Mouse (Mus musculus) spleen, adult 12 weeks (tissue): Measurements from ENCODE around the gene Tmem211.

Experiments
- DNase-seq: peaks from one replicate; pipeline ENCODE4 v3.0.0; 2022; ENCODE audit warnings: low spot score

Tmem211 gene

DNA sequence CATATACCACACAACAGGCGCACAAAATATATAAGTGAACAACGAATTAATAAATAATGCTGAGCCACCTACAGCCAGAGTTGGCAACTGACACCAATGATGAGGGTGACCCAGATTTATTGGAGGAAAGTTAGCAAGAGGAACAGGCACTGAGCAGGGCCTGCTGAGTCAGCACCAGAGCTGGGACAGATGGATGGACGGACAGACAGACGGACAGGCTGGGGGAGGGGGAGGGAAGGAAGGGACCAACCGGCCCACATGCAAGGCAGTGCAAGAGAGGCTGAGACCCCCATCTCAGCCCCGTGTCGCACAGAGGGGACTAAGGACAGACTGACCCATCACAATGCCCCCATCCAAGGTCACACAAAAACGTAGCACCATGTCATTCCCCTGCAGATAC is 12.7 kb upstream of the Tmem211 start:
- DNase-seq: no peak

DNA sequence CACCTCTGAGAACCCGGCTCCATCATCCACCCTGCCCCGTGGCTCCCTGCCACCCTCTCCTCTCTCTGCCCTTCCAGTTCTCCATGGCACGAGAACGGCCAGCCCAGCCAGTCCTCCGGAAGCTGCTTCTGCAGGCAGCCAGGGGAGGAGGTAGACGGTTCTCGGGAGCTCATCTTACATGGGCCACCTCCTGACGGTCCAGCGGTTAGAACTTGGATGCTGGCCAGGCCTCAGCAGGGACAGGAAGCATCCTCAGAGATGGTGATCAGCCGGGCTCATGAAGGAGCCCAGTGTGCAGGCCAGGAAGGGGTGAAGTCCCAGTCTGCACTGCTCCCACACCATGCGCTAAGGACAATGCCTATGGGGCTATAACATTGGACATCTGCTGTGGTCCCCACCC is 12.3 kb upstream of the Tmem211 start:
- no peak for DNase-seq

DNA sequence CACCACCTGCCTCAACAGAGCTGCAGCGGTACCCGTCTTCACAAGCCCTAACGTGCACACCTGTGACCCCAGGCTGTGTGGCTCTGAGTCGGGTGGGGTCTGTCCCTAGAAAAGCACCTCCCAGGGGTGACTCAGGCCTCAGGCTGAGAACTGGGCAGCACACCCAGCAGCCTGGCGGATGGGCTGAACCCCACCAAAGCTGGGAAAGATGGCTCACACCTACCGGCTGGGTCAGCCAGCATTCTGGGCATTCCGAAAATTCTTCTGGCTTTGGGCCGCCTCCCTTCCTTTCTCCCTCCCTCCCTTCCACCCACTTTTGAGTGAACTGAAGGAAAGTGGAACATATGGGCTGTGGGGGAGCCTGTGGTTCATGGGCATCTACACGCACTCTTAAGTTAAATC is 11.1 kb upstream of the Tmem211 start:
- no peak for DNase-seq

DNA sequence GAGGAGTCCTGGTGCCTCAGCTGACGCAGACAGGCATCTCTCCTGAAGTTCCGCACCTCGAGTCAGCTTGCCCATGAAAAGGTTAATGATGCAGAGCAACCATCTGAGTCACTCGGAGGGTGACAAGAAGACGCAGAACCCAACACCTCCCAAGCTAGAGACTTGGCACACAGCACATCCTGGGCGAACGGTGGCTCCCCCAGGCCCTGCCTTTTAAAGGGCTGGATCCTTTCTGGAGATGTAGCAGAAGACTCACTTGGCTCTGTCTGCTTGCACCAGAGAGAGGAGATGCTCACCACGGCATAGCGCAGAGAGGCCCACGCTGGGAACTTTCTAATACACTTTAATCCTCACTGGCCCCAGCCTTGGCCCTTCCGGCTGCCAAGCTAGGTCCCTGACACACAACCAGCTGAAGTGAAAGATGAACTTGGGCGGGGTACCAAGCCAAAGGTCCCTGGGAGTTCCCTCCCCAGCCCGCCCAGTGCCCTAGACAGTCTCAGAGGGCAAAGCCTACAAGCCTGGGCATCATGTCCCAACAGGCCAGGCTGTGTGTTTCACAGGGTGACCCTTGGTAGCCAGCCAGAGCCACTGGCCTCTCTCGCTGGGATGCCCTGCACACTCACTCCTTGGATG is 10.3 kb upstream of the Tmem211 start:
- DNase-seq: no peak

DNA sequence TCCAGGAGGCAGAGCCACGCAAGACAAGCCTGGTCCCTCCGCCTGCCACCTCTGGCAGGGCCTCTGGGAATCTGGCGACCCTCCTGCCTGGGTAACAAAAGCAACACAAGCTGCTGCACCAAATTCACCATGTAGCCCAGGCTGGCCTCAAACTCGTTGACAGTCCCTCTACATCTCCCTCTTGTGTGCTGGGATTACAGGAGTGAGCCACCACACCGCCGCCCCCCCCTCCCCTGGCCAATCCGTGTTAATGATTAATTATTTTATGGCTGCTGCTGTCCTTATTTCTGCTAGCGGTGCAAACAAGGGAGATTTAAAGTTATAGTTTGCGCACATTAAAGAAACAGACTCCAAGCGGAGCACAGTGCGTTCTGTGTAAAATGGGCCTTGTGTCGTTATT is 9.6 kb upstream of the Tmem211 start:
- DNase-seq: no peak

DNA sequence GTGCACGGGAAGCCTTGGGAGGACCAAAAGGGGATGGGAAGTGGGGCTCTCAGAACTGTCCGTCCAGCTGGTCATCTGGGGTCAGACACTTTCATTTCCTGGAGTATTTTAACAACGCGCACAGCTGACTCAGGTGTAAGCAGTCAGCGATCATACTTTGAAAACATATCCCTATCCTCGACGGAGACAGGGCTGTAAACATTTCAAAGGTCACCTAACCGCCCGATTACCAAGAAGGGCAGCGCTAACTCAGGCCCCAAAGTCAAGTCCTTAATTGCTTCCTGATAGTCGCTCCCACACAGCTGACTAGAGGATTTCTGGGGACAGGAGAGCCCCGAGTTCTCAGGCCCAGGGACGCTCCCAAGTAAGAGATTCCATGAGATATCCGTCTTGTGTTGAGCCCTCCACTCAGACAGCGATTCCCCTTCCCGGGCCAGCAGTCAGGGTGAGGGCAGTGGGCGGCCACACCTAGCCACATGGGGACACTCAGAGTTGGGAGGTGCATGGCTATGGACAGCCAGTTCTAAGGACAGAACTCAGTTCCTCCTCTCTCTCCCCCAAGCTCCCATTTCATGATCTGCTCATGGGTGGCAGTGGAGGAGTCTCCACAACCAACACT is 8.0 kb upstream of the Tmem211 start:
- DNase-seq: no peak

DNA sequence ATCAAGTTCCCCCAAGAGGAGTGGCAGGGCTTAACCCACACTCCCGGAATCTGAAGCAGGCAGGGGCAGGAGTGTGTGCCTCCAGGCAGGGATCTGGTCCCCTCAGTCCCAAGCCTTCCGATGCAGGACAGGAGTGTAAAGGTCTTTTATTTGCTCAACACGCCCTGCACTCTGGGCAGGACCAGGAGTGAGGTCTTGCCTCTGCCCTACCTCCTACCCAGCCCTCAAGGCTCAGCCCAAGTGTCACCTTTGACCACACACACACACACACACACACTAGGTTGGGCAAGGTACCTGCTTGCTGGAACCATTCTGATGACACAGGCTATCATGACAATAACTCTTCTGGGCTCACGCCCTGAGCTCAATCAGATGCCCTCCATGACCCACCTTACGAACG is 7.3 kb upstream of the Tmem211 start:
- DNase-seq: no peak

DNA sequence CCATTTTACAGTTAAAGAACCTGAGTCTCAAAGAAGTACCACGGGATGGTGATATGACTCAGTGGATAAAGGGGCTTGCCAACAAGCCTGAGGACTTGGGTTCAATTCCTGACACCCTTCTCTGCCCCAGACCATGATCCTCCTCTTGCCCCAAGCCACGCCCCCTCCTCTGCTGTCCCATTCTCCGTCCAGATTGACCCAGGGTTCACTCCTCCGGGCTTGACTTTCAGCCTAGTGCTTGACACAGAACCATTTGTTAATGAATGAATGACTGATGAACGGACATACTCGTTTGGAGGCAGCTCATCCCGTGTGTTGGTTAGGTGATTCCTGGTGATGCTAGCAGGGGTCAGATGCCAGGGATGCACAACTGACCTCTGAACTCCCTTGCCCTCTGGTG is 6.8 kb upstream of the Tmem211 start:
- DNase-seq: no peak

DNA sequence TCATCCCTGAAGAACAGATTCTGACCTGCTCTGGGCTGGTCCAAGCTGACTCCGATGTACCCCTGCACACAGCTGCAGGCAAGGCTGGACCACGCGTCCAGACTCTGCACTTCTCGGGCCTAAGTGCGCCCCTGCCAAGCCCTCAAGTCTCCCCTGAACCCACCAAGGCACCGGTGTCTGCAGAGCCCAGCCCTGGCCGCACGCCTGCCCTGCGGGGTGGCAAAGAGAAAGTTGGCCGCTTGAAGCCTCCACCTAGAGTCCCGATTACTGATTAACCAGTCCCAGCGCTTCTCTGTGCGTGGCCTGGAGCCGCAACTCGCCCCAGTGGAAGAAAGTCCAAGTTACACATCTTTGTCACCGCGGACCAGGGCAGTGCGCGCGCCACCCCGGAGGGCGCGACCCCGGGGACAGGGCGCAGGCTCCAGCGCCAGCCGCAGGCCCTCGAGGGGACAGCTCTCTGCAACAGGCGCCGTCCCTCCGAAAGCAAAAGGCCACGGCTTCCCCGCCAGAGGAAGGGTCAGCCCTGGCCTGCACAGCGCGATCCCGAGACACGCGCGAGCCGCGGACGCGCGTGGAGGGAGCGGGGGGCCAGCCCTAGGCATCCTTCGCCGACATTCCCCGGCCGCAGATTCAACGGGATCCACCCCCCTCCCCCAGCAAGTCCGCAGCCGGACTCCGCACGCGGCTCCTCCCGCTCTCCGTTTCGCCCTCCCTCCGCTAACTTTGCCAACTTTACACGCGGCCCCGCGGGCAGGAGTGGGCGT is 6.1 kb upstream of the Tmem211 start:
- DNase-seq: no peak

DNA sequence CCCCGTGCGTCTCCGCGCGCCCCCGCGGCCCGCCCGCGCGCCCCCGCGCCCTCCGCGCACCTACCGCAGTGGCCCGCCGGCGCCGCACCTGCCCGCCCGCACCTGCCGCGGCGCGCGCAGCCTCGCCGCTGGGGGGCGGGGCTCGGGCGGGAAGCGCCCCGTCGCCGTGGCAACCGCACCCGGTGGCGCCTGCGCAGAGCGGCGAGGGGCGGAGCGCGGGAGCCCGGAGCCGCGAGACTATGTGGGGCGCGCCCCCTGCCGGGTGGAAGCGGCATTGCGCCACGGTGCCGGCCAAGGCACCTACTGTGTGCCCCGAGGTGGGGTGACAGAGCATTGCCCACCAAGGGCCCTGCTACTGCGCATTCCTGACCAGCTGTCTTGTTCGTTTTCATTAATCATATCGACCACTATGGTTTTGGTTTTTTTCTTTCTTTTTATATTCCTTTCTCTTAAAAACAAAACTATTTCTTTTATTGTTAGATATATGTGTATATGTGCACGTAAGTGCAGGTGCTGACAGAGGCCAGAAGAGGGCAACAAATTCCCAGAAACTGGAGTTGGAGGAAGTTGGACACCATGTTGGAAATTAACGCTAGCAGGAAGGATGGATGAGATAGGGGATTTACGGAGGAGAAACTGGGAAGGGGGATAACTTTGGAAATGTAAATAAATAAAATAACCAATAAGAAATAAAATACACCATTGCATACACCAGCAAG is 5.4 kb upstream of the Tmem211 start, which contains the start of gene 2900026A02Rik:
TSS of gene 2900026A02Rik (minus strand) at position 90 of the 719 bp plus-strand sequence.
- peak; percentile 40 for DNase-seq

DNA sequence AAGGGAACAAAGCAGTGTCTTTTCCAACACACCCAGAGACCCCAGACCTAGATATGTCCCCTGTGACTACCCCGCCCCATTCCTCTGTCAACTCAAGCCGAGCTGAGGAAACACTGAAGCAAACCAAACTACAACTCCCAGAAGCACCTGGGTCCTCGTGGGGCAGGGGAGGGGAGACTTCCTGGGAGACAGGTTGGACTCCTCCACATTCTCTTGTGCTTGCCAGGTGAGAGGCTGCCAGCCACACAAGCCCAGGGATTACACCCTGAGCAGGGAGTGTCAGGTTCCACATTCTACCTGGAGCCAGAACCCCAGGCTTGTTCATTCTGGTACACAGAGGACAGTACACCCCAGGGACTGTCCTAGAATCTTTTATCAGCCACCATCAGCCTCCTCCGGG is 2.8 kb upstream of the Tmem211 start:
- no peak for DNase-seq

DNA sequence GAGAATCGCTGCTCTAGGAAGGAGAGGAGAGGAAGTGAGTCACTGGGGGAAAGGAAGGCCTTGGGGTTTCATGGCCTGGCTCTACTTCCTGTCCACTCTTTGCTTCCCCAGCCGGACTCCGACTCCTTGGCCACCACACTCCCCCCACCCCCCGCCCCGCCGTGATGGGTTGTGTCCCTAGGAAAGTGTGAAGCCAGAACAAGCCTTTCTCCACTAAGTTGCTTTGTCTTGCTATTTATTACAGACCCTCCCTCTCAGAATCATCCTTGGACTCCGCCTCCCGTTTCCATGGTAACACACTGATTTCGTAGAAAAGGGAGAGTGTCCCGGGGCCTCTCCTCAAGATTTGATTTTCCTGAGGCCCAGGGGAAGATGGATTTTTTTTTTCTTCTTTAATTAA is 1.4 kb upstream of the Tmem211 start:
- no peak for DNase-seq

DNA sequence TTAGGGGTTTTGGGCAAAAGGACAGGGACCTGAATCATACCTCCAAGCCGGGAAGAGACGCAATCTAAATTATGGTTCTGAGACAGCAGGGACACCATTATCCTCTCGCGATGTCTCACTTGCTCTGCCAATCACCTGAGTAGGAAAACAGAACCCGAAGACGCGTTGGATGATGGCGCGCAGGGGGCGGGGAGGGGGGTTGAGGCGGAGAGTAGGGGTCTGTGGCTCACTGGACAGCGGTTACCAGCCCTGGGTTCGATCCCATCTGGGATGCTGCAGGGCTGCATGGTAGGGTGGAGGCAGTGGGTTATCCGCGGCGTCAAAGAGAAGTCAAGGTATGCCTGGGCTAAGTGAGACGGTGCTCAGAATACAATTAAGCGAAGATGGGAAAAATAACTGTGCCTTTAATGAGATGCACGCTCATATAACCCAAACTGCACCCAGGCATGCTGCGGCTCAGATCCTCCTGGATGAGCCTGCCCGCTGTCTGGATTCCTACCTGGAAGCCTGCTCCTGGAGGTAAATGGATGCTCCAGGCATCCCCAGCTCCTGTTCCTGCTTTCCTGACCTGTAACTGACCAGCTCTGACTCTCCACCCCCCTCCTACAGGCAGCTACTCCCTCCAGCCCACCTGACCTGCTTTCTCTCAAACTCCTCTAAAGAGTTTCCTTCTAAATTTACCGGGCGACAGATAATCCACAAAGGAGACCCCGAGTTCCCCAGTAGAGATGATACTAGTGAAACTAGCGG is 848 bp upstream of the Tmem211 start:
- no peak for DNase-seq

DNA sequence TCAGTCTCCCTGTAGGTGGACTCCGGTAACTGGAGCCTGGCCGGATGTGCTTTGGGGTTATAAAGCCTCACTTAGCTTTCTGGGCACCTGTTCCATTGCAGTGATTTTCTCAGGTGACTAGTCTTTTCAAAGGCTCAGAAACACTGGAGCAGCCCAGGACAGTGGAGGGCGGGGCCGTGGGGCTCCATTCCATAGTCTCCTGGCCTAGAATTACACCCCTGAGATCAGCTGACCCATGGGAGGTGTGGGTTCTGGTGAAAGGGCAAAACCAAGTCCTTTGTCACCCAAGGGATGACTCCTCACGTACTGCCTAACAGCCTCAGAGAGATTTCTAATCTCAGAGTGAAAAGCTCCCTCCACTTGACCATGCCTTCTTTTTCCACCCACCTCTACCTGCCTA is 3.5 kb downstream of the Tmem211 start:
- no peak for DNase-seq

DNA sequence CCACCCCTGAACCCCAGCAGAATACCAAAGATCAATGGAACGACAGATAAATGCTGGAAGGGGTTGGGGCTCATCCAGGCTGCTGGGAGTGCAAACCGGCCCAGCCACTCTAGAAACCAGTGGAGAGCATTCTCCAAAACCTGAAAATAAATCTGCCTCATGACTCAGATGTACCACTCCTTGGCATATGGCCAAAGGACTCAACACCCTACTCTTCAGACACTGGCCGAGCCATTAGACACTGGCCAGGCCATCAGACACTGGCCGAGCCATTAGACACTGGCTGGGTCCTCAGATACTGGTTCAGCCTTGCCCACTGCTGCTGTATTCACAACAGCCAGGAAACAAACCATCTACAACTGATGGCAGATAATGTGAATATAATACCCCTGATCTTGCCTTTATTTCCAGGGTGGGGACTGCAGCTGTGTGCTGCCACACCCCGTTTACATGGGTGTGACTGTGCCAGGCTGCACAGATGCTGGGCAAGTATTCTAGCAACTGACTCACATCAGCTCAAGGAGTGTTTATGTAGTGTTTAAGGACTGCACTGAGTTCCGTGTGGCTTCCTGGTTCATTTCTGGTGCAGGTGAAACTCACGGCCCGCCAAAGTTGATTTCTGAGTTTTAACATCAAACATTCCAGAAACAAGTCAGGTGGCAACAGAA is 22.7 kb downstream of the Tmem211 start:
- no peak for DNase-seq

DNA sequence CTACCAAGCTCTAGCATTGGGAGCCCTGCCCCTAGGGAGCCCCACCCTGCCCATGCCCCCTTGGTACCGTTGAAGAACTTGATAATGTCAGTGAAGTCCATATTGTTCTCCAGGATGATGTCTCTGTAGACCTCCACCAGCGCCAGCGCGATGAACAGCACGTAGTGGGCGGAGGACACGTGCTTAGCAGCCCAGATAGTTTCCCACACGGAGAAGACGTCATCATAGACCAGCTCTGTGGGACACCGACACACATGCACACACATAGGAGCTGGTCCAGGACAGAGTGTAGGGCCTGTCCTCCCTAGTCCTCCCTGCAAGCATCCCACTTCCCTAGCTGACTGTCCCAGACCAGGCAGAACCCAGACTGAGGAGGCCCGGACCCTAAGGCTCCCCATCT is 24.1 kb downstream of the Tmem211 start:
- no peak for DNase-seq

DNA sequence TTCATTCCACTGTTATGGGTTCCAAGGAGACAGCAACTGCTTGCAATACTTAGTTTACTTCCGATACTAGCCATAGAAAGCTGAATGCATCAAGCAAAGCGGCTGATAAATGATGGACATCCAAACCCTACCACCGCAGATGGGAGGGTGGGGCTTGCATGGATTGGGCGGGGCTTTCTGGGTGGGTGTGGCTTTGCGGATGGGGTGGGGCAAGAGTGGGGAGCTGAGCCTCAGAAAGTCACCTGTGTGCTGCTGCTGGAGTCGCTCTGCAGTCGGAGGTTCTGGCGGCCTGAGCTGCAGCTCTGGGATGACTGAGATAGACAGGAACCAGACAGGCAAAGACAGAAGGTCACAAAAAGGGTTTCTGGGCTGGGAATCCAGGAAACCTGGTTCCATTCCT is 38.9 kb downstream of the Tmem211 start:
- no peak for DNase-seq

DNA sequence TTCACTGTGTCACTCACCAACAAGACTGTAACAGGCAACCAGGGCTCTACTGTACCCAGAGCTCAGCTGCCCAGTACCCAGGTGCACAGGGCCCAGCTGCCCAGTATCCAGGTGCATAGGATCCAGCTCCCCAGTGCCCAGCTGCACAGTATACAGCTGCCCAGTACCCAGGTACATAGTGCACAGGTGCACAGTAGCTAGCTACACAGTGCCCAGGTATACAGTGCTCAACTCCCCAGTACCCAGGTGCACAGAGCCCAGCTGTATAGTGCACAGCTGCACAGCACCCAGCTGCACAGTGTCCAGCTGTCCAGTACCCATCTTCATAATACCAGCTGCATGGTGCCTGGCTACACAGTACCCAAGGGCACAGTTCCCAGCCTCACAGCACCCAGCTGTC is 41.5 kb downstream of the Tmem211 start:
- DNase-seq: no peak

DNA sequence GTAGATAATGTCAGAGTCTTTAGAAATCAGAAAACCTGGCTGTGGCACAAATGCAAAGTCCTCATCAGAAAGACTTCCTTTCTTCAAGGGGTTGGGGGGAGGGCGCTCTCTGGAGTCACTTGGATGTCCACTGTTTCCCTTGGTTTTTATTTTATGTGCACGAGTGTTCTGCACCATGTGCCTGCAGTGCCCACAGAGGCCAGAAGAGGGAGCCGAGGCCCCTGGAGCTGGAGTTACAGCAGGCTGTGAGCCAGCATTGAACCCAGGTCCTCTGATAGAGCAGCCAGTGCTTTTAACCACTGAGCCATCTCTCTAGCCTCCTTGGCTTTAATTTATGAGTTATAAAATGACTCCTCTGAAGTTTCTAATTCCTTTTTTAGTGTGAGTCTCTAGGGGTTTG is 43.3 kb downstream of the Tmem211 start:
- no peak for DNase-seq

DNA sequence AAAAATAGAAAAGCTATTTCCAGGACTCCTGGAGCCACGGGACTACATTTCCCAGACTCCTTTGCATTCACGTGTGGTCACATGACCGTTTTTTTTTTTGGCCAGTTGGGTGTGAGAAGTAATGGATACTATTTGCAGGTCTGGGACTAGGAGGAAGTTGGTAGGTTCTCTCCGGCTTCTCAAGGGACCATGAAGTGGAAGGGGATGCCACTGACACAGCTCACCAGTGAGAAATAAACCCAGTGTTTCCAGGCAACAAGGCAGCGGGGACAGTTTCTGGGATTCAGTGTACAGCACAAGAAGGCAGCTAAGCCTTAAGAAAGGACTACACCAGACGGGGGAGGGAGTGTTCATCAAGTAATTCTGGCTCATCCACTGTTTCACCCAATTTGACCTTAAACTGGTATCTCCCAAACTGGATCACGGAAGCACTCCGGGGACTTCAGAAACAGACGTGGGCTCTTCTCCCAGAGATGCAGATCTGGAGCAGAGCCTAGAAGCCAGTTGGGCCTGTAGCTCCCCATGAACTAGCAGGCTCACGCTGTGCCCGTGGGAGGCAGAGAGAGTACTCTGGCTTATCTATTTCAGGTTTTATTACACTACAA is 44.6 kb downstream of the Tmem211 start:
- no peak for DNase-seq

DNA sequence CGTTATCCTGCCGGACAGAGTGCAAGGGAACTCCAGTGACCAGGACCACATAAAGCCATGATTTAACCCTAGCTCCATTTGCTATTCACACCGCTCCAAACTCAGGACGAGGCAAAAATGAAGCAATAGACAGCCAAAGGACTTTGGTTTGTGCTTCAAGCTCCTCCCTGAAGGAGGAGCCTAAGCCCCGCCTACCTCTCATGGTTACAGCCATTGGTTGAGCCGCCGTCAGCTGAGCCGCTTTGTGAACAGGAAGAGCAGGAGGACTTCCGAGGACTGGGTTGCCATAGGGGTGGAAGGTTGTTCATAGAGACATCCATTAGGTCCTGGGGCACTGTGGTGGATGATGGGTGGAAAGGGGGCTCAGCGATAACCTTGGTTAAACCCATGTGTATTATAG is 49.1 kb downstream of the Tmem211 start:
- no peak for DNase-seq
